Mouse (Mus musculus): ENCODE results near the gene Cryba2. TPM values are rescaled to one million over a fixed set of nuclear protein-coding genes. Genes with fewer than 3 reads are reported as not detected.

Cryba2 gene
- polyA plus RNA-seq, 1 experiment from 2014 or later, result 1.6 TPM

DNA sequence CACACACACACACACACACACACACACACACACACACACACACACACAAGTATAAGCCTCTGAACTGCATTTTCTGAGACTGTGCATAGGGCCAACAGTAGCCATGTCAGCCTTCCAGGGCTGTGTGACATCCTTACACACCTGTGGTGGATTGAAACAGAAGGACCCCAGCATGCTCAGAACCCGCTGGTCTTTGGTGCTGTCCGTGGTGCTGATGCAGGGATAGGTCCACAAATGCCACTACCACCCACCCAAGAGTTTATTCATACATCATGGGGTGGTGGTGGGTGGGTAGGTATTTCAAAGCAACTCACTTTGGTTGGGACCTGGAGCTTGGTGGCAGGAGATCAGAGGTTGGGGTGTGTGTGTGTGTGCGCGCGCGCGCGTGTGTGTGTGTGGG lies 1.4 kb downstream of the Cryba2 start:
- ATAC-seq (ENCODE audit: low FRiP score), result no peak
- no peaks in the 10 kb centered on the region for H3K36me3 ChIP-seq (ENCODE audit: control insufficient read depth, insufficient read depth, low read length)
- H3K4me3 ChIP-seq (ENCODE audit: low read depth, low read length), result no peak overlapping the region
- H3K9me3 ChIP-seq (ENCODE audit: control insufficient read depth, low read length), result no peaks in the 10 kb centered on the region
- no peak overlapping the region for H3K4me2 ChIP-seq (replicated peaks; ENCODE audit: low read depth, low read length)
- H3K27ac ChIP-seq (ENCODE audit: low read depth, low read length), result no peak overlapping the region
- 0% methylated on average over 6 of the region's 8 CpGs for WGBS
- H3K9ac ChIP-seq (ENCODE audit: low read depth, low read length), result no peak overlapping the region
- DNase-seq (ENCODE audit: low spot score), result peak; percentile 68
- peaks cover 82% of the 10 kb centered on the region for H3K27me3 ChIP-seq (ENCODE audit: control insufficient read depth, insufficient read depth, low read length)
- H3K4me1 ChIP-seq (replicated peaks; ENCODE audit: control insufficient read depth, insufficient read depth, low read length), result no peaks in the 10 kb centered on the region

- DNase-seq (ENCODE audit: low spot score), result peak; percentile 46
Observed at GRCm38 (mm10) chr1:74885369-74886042, 7.4 kb downstream of the Cryba2 start, which contains the start of gene Fev. Gene Fev (minus strand): TSS chr1:74885419.

GRCm38 (mm10) chr1:74884196-74885141 lies 8.5 kb downstream of the Cryba2 start:
- peaks cover 12% of the 10 kb centered on the region; the same call in 1 of the 2 replicates for H3K4me1 ChIP-seq (replicated peaks; ENCODE audit: control insufficient read depth, insufficient read depth, low read length)
- H3K36me3 ChIP-seq (ENCODE audit: control insufficient read depth, insufficient read depth, low read length), result no peaks in the 10 kb centered on the region
- under 1% methylated on average over 57 of the region's 57 CpGs for WGBS
- DNase-seq (ENCODE audit: low spot score) (peak; percentile 57), ATAC-seq (ENCODE audit: low FRiP score) (no peak)
- no peaks in the 10 kb centered on the region for H3K9me3 ChIP-seq (ENCODE audit: control insufficient read depth, low read length)
- peak overlapping the region; percentile 20 for H3K4me3 ChIP-seq (ENCODE audit: low read depth, low read length)
- no peak overlapping the region for H3K27ac ChIP-seq (ENCODE audit: low read depth, low read length)
- peak overlapping the region; percentile 45 for H3K4me2 ChIP-seq (replicated peaks; ENCODE audit: low read depth, low read length)
- H3K9ac ChIP-seq (ENCODE audit: low read depth, low read length), result no peak overlapping the region
- peaks cover 78% of the 10 kb centered on the region for H3K27me3 ChIP-seq (ENCODE audit: control insufficient read depth, insufficient read depth, low read length)

More at GRCm38 (mm10) chr1:74885369-74886042, 7.4 kb downstream of the Cryba2 start, which contains the start of gene Fev:
- Histone ChIP-seq H3K36me3 (ENCODE audit: control insufficient read depth, insufficient read depth, low read length) (no peaks in the 10 kb centered on the region), H3K4me3 (ENCODE audit: low read depth, low read length) (peak within 1 kb of the TSS; percentile 20), H3K9me3 (ENCODE audit: control insufficient read depth, low read length) (no peaks in the 10 kb centered on the region), H3K27ac (ENCODE audit: low read depth, low read length) (no peak within 1 kb of the TSS), H3K9ac (ENCODE audit: low read depth, low read length) (no peak within 1 kb of the TSS), H3K4me1 (replicated peaks; ENCODE audit: control insufficient read depth, insufficient read depth, low read length) (peaks cover 12% of the 10 kb centered on the region; the same call in 1 of the 2 replicates), H3K27me3 (ENCODE audit: control insufficient read depth, insufficient read depth, low read length) (peaks cover 88% of the 10 kb centered on the region), H3K4me2 (replicated peaks; ENCODE audit: low read depth, low read length) (peak within 1 kb of the TSS; percentile 45)
- 1% methylated on average over 40 of the region's 43 CpGs for WGBS
- ATAC-seq (ENCODE audit: low FRiP score), result no peak

GRCm38 (mm10) chr1:74883441-74883840 lies 9.5 kb downstream of the Cryba2 start:
- Histone ChIP-seq H3K9ac (ENCODE audit: low read depth, low read length) (no peak overlapping the region), H3K9me3 (ENCODE audit: control insufficient read depth, low read length) (no peaks in the 10 kb centered on the region), H3K36me3 (ENCODE audit: control insufficient read depth, insufficient read depth, low read length) (no peaks in the 10 kb centered on the region), H3K4me2 (replicated peaks; ENCODE audit: low read depth, low read length) (no peak overlapping the region), H3K4me1 (replicated peaks; ENCODE audit: control insufficient read depth, insufficient read depth, low read length) (peaks cover 12% of the 10 kb centered on the region; the same call in 1 of the 2 replicates), H3K4me3 (ENCODE audit: low read depth, low read length) (no peak overlapping the region), H3K27ac (ENCODE audit: low read depth, low read length) (no peak overlapping the region), H3K27me3 (ENCODE audit: control insufficient read depth, insufficient read depth, low read length) (peaks cover 80% of the 10 kb centered on the region)
- DNase-seq (ENCODE audit: low spot score) (peak; percentile 47), ATAC-seq (ENCODE audit: low FRiP score) (no peak)
- WGBS, result 7% methylated on average over 5 of the region's 5 CpGs

- no peak for ATAC-seq (ENCODE audit: low FRiP score)
- Histone ChIP-seq H3K4me1 (replicated peaks; ENCODE audit: control insufficient read depth, insufficient read depth, low read length) (peaks cover 12% of the 10 kb centered on the region; the same call in 1 of the 2 replicates), H3K4me2 (replicated peaks; ENCODE audit: low read depth, low read length) (peak overlapping the region; percentile 53), H3K27me3 (ENCODE audit: control insufficient read depth, insufficient read depth, low read length) (peaks cover 78% of the 10 kb centered on the region), H3K9ac (ENCODE audit: low read depth, low read length) (no peak overlapping the region), H3K27ac (ENCODE audit: low read depth, low read length) (no peak overlapping the region), H3K36me3 (ENCODE audit: control insufficient read depth, insufficient read depth, low read length) (no peaks in the 10 kb centered on the region), H3K9me3 (ENCODE audit: control insufficient read depth, low read length) (no peaks in the 10 kb centered on the region), H3K4me3 (ENCODE audit: low read depth, low read length) (no peak overlapping the region)
- DNase-seq (ENCODE audit: low spot score), result peak; percentile 60
- WGBS, result 1% methylated on average over 8 of the region's 8 CpGs
Observed at GRCm38 (mm10) chr1:74882828-74883227, 10.1 kb downstream of the Cryba2 start.

GRCm38 (mm10) chr1:74882055-74882734 lies 10.7 kb downstream of the Cryba2 start:
- ATAC-seq (ENCODE audit: low FRiP score) (no peak), DNase-seq (ENCODE audit: low spot score) (peak; percentile 57)
- H3K27ac ChIP-seq (ENCODE audit: low read depth, low read length), result no peak overlapping the region
- peak overlapping the region; percentile 32 for H3K4me3 ChIP-seq (ENCODE audit: low read depth, low read length)
- no peaks in the 10 kb centered on the region for H3K36me3 ChIP-seq (ENCODE audit: control insufficient read depth, insufficient read depth, low read length)
- H3K4me2 ChIP-seq (replicated peaks; ENCODE audit: low read depth, low read length), result peak overlapping the region; percentile 53
- peak overlapping the region; percentile 27; the same call in 1 of the 2 replicates for H3K9ac ChIP-seq (ENCODE audit: low read depth, low read length)
- H3K27me3 ChIP-seq (ENCODE audit: control insufficient read depth, insufficient read depth, low read length), result peaks cover 75% of the 10 kb centered on the region
- H3K9me3 ChIP-seq (ENCODE audit: control insufficient read depth, low read length), result no peaks in the 10 kb centered on the region
- H3K4me1 ChIP-seq (replicated peaks; ENCODE audit: control insufficient read depth, insufficient read depth, low read length), result peaks cover 12% of the 10 kb centered on the region; the same call in 1 of the 2 replicates
- under 1% methylated on average over 71 of the region's 74 CpGs for WGBS

DNA sequence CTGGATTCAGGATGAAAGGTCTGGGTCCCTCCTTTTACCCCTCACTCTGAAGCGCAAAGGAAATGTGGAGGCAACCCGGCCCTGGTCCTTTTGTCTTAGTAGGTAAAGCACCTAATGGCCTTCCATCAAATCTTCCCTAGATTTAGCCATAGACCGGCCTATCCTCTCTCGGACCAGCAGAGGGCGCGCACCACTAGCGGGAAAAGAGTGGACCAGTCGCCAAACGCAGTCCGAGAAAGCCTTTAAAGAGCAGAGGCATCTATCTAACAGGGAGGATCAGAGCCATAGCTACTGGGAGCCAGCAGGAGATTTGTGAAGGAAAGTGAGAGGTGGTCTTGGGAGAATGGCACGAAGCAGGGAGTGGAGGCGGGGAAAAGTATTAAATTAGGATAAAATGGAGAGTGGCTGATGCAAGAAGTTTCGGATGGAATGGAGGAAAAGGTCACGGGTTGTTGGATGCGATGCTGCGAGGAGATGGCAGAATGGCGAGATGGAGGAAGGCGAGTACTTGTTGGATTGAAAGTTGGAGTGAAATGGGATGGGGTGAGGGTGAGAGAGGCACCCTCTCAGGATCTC lies 12.1 kb downstream of the Cryba2 start:
- no peaks in the 10 kb centered on the region for H3K9me3 ChIP-seq (ENCODE audit: control insufficient read depth, low read length)
- no peak overlapping the region for H3K4me2 ChIP-seq (replicated peaks; ENCODE audit: low read depth, low read length)
- 3% methylated on average over 18 of the region's 18 CpGs for WGBS
- H3K9ac ChIP-seq (ENCODE audit: low read depth, low read length), result no peak overlapping the region
- H3K27me3 ChIP-seq (ENCODE audit: control insufficient read depth, insufficient read depth, low read length), result peaks cover 61% of the 10 kb centered on the region
- ATAC-seq (ENCODE audit: low FRiP score), result peak; percentile 38; the same call in 1 of the 2 replicates
- peaks cover 12% of the 10 kb centered on the region; the same call in 1 of the 2 replicates for H3K4me1 ChIP-seq (replicated peaks; ENCODE audit: control insufficient read depth, insufficient read depth, low read length)
- no peak overlapping the region for H3K4me3 ChIP-seq (ENCODE audit: low read depth, low read length)
- peak; percentile 89 for DNase-seq (ENCODE audit: low spot score)
- no peak overlapping the region for H3K27ac ChIP-seq (ENCODE audit: low read depth, low read length)
- H3K36me3 ChIP-seq (ENCODE audit: control insufficient read depth, insufficient read depth, low read length), result no peaks in the 10 kb centered on the region

DNA sequence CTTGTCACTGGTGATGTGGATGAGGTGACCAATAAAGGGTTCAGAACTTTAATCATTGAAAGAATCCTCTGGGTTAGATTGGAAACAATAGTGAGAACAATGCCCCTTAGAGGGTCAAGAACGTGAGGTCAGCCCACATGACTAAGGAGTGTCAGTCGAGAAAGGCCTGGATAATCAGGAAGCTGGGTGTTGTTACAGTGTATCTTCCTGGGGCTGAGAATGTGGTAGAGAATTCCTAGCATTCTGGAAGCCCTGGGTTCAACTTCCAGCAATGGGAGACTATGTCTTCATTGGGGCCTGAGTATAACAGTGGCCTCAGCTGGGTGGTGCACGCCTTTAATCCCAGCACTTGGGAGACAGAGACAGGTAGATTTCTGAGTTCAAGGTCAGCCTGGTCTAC lies 15.7 kb downstream of the Cryba2 start:
- Histone ChIP-seq H3K4me1 (replicated peaks; ENCODE audit: control insufficient read depth, insufficient read depth, low read length) (peaks cover 3% of the 10 kb centered on the region; the same call in 1 of the 2 replicates), H3K4me2 (replicated peaks; ENCODE audit: low read depth, low read length) (no peak overlapping the region), H3K9me3 (ENCODE audit: control insufficient read depth, low read length) (no peaks in the 10 kb centered on the region), H3K36me3 (ENCODE audit: control insufficient read depth, insufficient read depth, low read length) (no peaks in the 10 kb centered on the region), H3K27ac (ENCODE audit: low read depth, low read length) (no peak overlapping the region), H3K27me3 (ENCODE audit: control insufficient read depth, insufficient read depth, low read length) (peaks cover 25% of the 10 kb centered on the region), H3K4me3 (ENCODE audit: low read depth, low read length) (no peak overlapping the region), H3K9ac (ENCODE audit: low read depth, low read length) (no peak overlapping the region)
- 58% methylated on average over 3 of the region's 3 CpGs for WGBS
- no peak for DNase-seq (ENCODE audit: low spot score)
- no peak for ATAC-seq (ENCODE audit: low FRiP score)
